Mouse (Mus musculus) cerebellum, adult 2 months (tissue): ENCODE measurements at regions not wholly inside any gene's neighbourhood (a gene's known extent, or its start where the extent isn't known, plus 50 kb on each side); places are given as distances from the start of the nearest gene placed in this dataset.
A peak's percentile ranks its signal among the peaks of the same experiment; 100 is the strongest.

Experiments used
- DNase-seq, 2 experiments: peaks; one replicate each; pipeline ENCODE4 v3.0.0; 2021
- H3K27ac ChIP-seq: fragments of 200-500 bp; 2 replicates; pipeline ENCODE4 v1.5.1; 2012; ENCODE audit warnings: low read length, control low read depth, inconsistent platforms; ENCODE audit not compliant: insufficient read depth
- H3K27me3 ChIP-seq: fragments of 200-500 bp; 2 replicates; pipeline ENCODE4 v1.6.1; 2012; ENCODE audit warnings: inconsistent platforms, mild to moderate bottlenecking, low read length, moderate library complexity; ENCODE audit not compliant: control insufficient read depth, insufficient read depth
- H3K4me1 ChIP-seq: fragments of 200-500 bp; 2 replicates; pipeline ENCODE4 v1.6.1; 2011; ENCODE audit warnings: low read length; ENCODE audit not compliant: control insufficient read depth, insufficient read depth
- H3K4me3 ChIP-seq: fragments of 200-500 bp; replicated peaks from 2 replicates; pipeline ENCODE3; 2011; ENCODE audit warnings: mild to moderate bottlenecking, low read depth, low read length, control low read depth; ENCODE audit not compliant: insufficient read depth
- CTCF ChIP-seq: fragments of 200-500 bp; IDR thresholded peaks from 2 replicates; pipeline ENCODE4 v1.5.1; 2011; ENCODE audit warnings: low read depth, mild to moderate bottlenecking, control low read depth, low read length, moderate library complexity, borderline replicate concordance; ENCODE audit not compliant: insufficient read depth
- POLR2A ChIP-seq: fragments of 200-500 bp; IDR thresholded peaks from 2 replicates; pipeline ENCODE4 v1.6.1; 2011; ENCODE audit warnings: low read length, control low read depth, borderline replicate concordance; ENCODE audit not compliant: insufficient read depth
- WGBS: fragments of 180-500 bp; shearing (Covaris S2); methylation state at CpG from one replicate; pipeline ENCODE4 v1.1.7; 2018; 5-methylcytosine and 5-hydroxymethylcytosine counted together

DNA sequence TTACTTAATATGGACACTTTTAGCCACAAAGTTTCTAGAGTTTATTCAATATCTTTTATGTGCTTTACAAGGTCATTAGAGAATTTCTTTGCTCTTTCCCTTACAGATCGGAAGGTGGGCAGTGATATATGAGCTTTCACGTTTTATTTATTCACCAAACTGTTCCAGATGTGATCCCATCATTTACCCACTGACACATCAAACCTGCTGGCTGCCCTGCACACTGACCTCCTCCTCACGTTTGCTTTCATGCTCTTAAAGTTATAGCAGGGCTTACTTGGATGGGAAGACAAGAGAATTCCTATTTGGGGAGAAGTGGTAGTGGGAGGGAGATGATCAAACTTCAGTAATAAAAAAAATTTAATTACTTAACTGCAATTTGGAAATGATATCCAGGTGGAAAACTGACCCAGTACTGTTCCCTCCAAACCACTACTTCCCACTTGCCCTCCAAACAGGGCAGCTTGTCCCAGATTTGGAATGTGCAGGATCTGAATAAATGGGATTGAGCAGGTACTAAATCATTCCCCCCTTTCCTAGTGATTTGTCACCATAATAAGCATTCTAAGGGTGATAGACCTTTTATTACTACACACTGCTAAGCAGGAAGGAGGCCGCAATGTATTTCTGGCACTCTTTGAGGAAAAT, 144.2 kb downstream of the 1700020N15Rik start:
- no peaks in the 10 kb centered on the region for H3K27me3 ChIP-seq
- no peak overlapping the region for H3K27ac ChIP-seq
- no peak overlapping the region for H3K4me3 ChIP-seq
- H3K4me1 ChIP-seq, result no peaks in the 10 kb centered on the region
- WGBS, result 71% methylated on average over 4 of the region's 4 CpGs
- DNase-seq, result no peak
- no peak for TF ChIP-seq POLR2A

GRCm38 (mm10) chrX:70094259-70094658, 149.2 kb downstream of the 1700020N15Rik start:
- TF ChIP-seq POLR2A (no peak), CTCF (no peak)
- WGBS, result 16% methylated on average over 4 of the region's 4 CpGs
- DNase-seq, result peak in 1 of 2 experiments; percentile 0
- no peak overlapping the region for H3K4me3 ChIP-seq
- H3K4me1 ChIP-seq, result no peaks in the 10 kb centered on the region
- H3K27ac ChIP-seq, result no peak overlapping the region
- no peaks in the 10 kb centered on the region for H3K27me3 ChIP-seq

DNA sequence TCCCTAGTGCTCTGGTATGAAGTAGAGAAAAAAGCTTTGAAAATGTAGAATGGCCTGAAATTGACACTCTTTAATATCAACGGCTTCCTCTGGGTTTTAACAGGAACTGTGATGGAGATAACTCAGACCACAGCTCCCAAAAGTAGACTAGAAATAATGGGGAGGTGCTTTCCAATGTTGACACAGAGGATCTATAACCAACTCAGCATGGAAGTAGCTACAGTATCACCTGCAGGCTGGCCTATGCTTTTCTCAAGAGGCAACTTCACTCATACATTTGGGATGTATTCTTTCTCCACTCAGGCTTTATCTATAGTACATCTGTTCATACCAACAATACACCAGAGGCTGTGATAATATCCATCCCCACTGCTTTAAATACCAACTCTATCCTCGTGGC, 154.5 kb downstream of the 1700020N15Rik start:
- DNase-seq, result no peak
- H3K27ac ChIP-seq, result no peak overlapping the region
- 80% methylated on average over 2 of the region's 2 CpGs for WGBS
- TF ChIP-seq POLR2A, result no peak
- no peak for TF ChIP-seq CTCF
- H3K4me3 ChIP-seq, result no peak overlapping the region
- H3K27me3 ChIP-seq, result no peaks in the 10 kb centered on the region
- no peaks in the 10 kb centered on the region for H3K4me1 ChIP-seq
